Mouse (Mus musculus) MN1 (cell line): ENCODE results near the gene Gm45233.

Source experiments
- DNase-seq: peaks from one replicate; pipeline ENCODE4 v3.0.0-alpha.2; 2016; ENCODE audit warnings: low spot score

Gene Gm45233

DNA sequence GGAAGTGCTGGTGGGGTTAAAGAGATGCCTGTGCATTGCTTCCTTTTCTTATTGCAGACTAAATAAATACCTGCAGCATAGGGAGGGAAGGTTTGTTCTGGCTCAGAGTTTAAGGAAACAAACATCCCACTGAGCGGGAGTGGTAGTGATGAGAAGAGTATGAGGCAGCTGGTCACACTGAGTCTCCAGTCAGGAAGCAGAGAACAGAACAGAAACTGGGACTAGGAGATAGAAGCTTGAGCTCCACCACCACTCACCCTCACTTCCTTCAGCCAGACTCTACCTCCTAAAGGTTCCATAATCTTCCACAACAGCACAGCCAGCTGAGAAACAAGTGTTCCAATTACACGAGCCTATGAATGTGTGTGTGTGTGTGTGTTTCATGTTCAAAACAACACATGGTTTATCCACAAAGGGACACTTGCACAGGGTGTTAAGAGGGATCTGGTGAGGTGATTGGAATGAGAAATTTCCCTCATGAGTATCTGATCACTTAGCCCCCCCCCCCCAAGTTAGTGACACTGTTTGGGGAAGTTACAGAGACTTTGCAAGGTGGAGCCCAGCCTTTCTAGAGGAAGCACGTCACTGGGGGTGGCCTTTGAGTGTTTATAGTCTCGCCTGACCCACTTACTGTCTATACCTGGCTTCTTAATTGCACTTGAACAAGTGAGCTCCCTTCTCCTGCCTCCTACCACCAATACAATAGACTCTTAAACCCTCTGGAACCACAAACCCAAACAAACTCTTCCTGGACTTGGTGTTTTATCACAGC lies 68.0 kb downstream of the Gm45233 start:
- no peak for DNase-seq

DNA sequence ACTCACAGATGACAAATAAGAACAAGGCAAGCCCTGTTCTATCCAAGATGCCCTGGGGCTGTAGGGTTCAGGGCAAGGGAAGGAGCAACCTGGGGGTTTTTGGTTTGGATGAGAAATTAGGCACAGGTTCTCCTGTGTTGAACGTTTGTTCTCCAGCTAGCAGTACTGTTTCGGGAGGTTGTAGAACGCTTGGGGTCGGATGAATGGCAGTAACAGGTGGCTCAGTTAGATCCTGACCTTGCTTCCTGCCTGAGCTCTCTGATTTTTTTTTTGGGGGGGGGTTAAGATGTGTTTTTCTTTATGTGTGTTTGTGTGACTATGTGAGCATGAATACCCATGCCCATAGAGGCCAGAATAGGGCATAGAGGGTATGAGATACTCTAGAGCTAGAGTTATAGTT lies 68.6 kb downstream of the Gm45233 start:
- DNase-seq = no peak
